ENCODE assay signal across 29 mouse cellular contexts in the genomic region with DNA sequence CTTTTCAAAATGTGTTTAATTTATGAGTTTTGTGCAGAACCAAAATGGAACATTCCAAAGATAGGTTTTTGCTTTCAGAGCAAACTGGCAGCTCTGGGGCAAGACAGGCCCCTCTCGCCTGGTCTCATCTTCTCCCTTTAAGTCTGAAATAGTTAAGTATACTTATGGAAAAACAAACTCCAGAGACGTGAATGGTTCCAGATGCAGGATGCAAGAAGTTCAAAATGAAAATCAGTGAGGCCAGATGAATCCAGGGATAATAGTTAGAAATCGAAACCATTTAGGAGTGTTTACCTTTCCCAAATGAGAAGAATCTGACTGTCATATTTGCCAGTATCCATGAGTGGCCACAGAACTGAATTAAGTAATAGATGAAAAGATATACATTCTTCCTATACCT. TPM values are rescaled to one million over a fixed set of nuclear protein-coding genes. Genes with fewer than 3 reads are reported as not detected.
DNase-seq lines count a peak whose midpoint lies in the region; ATAC-seq and TF ChIP-seq lines count a peak whose summit lies in the region.
"Had no signal": no experiment of that assay in that cellular context is flagged by ENCODE, and none has a peak within 500 bp of the region (broad histone marks: within the 10 kb centered on the region; RNA-seq: fewer than 3 reads in every experiment).

No protein-coding gene starts in this region.

- 0 out of 2 replicates have a peak overlapping the region, but pooled peaks have one; percentile 48 for H3K27ac ChIP-seq in intestine, embryonic 14.5 days (ENCODE audit: low read depth)
- H3K27ac ChIP-seq in intestine, postnatal 0 days (ENCODE audit: low read depth, low read length) = no peak overlapping the region
- H3K27ac ChIP-seq in stomach, embryonic 16.5 days (ENCODE audit: low read length) = peak overlapping the region; percentile 15; the same call in 1 of the 2 replicates
- no peak overlapping the region for H3K27ac ChIP-seq in stomach, postnatal 0 days (replicated peaks)
- peak overlapping the region; percentile 52 for H3K27ac ChIP-seq in embryonic facial prominence, embryonic 15.5 days (replicated peaks)
- H3K27ac ChIP-seq in heart, embryonic 12.5 days (ENCODE audit: poor library complexity, severe bottlenecking) = no peak overlapping the region
- H3K27ac ChIP-seq: forebrain, embryonic 12.5 days; heart, embryonic 13.5 days; hindbrain, embryonic 14.5 days; hindbrain, postnatal 0 days had no signal

- peaks cover 30% of the 10 kb centered on the region for H3K4me1 ChIP-seq in intestine, embryonic 14.5 days (replicated peaks; ENCODE audit: control insufficient read depth, insufficient read depth, low read length)
- 0 out of 2 replicates have a peak, but pooled peaks cover 3% of the 10 kb centered on the region for H3K4me1 ChIP-seq in intestine, postnatal 0 days (replicated peaks; ENCODE audit: control insufficient read depth, insufficient read depth, low read length)
- H3K4me1 ChIP-seq in stomach, embryonic 16.5 days (ENCODE audit: control insufficient read depth, insufficient read depth, low read length) = peaks cover 25% of the 10 kb centered on the region
- H3K4me1 ChIP-seq in stomach, postnatal 0 days (replicated peaks; ENCODE audit: control insufficient read depth, insufficient read depth) = peaks cover 8% of the 10 kb centered on the region; the same call in 1 of the 2 replicates
- peaks cover 14% of the 10 kb centered on the region for H3K4me1 ChIP-seq in embryonic facial prominence, embryonic 15.5 days
- H3K4me1 ChIP-seq in heart, embryonic 12.5 days (replicated peaks) = peaks cover 27% of the 10 kb centered on the region

- H3K27me3 ChIP-seq in intestine, embryonic 14.5 days (replicated peaks; ENCODE audit: control insufficient read depth, insufficient read depth, low read length) = no peaks in the 10 kb centered on the region
- H3K27me3 ChIP-seq in intestine, postnatal 0 days (replicated peaks; ENCODE audit: control insufficient read depth, insufficient read depth, low read length) = no peaks in the 10 kb centered on the region
- H3K27me3 ChIP-seq in stomach, embryonic 16.5 days (ENCODE audit: control insufficient read depth, insufficient read depth, low read length) = no peaks in the 10 kb centered on the region
- no peaks in the 10 kb centered on the region for H3K27me3 ChIP-seq in stomach, postnatal 0 days (ENCODE audit: control insufficient read depth, insufficient read depth, low read length)
- H3K27me3 ChIP-seq in embryonic facial prominence, embryonic 15.5 days = no peaks in the 10 kb centered on the region
- no peaks in the 10 kb centered on the region for H3K27me3 ChIP-seq in myocyte (ENCODE audit: control insufficient read depth, insufficient read depth, insufficient read length)
- no peaks in the 10 kb centered on the region for H3K27me3 ChIP-seq in heart, embryonic 12.5 days (replicated peaks)
- H3K27me3 ChIP-seq: CH12.LX; forebrain, embryonic 12.5 days; heart, embryonic 13.5 days; Patski had no signal

- peak overlapping the region; percentile 77; the same call in 1 of the 2 replicates for H3K4me2 ChIP-seq in intestine, embryonic 14.5 days (ENCODE audit: low read length)
- no peak overlapping the region for H3K4me2 ChIP-seq in intestine, postnatal 0 days (replicated peaks; ENCODE audit: low read depth)
- H3K4me2 ChIP-seq in stomach, embryonic 16.5 days (ENCODE audit: low read depth, low read length) = 0 out of 2 replicates have a peak overlapping the region, but pooled peaks have one; percentile 7
- no peak overlapping the region for H3K4me2 ChIP-seq in stomach, postnatal 0 days (replicated peaks; ENCODE audit: low read depth)
- H3K4me2 ChIP-seq in embryonic facial prominence, embryonic 15.5 days (replicated peaks) = peak overlapping the region; percentile 67; the same call in 1 of the 2 replicates
- H3K4me2 ChIP-seq in myocyte (ENCODE audit: low read depth) = peak overlapping the region; percentile 71
- H3K4me2 ChIP-seq in heart, embryonic 12.5 days = no peak overlapping the region
- H3K4me2 ChIP-seq: forebrain, embryonic 12.5 days; hindbrain, embryonic 14.5 days had no signal

- no peak for TF ChIP-seq POLR2A in myocyte (IDR thresholded peaks at IDR 0.05; ENCODE audit: insufficient read length, low read depth)

- DNase-seq in intestine, embryonic 14.5 days (ENCODE audit: low spot score) = no peak
- DNase-seq in stomach, postnatal 0 days (ENCODE audit: low spot score) = no peak
- DNase-seq in frontal cortex, postnatal 10 days (ENCODE audit: low spot score in 2 of 2) = no peak
- DNase-seq: adrenal gland, postnatal 10 days; B cell, adult 2 months; cerebellum, adult 11 months; cerebellum, adult 2 months; cerebellum, adult 9-11 months; cerebellum, postnatal 25 days; gastrocnemius, postnatal 25 days; heart, adult 18-20 months; heart, postnatal 14 days; heart, postnatal 4 days; kidney, adult 11 months had no signal

- TF ChIP-seq CTCF in intestine, postnatal 0 days (IDR thresholded peaks at IDR 0.05; ENCODE audit: low read depth) = no peak
- TF ChIP-seq CTCF in stomach, postnatal 0 days (IDR thresholded peaks at IDR 0.05; ENCODE audit: low read depth) = no peak

- no peaks in the 10 kb centered on the region for H3K9me3 ChIP-seq in intestine, embryonic 14.5 days (ENCODE audit: control insufficient read depth, low read length)
- H3K9me3 ChIP-seq in intestine, postnatal 0 days (ENCODE audit: control insufficient read depth) = no peaks in the 10 kb centered on the region
- H3K9me3 ChIP-seq in stomach, embryonic 16.5 days (replicated peaks; ENCODE audit: control insufficient read depth, low read length) = no peaks in the 10 kb centered on the region
- H3K9me3 ChIP-seq in stomach, postnatal 0 days (ENCODE audit: control insufficient read depth, low read length) = no peaks in the 10 kb centered on the region
- no peaks in the 10 kb centered on the region for H3K9me3 ChIP-seq in embryonic facial prominence, embryonic 15.5 days (replicated peaks)
- no peaks in the 10 kb centered on the region for H3K9me3 ChIP-seq in heart, embryonic 12.5 days (replicated peaks)
- H3K9me3 ChIP-seq: forebrain, embryonic 12.5 days; G1E; heart, embryonic 13.5 days had no signal

- no peak for ATAC-seq in intestine, embryonic 14.5 days (replicated peaks; ENCODE audit: low FRiP score, low TSS enrichment, low read depth)
- ATAC-seq in intestine, postnatal 0 days = no peak
- no peak for ATAC-seq in stomach, embryonic 16.5 days (ENCODE audit: insufficient read depth, low FRiP score)
- ATAC-seq in stomach, postnatal 0 days (ENCODE audit: low FRiP score, low TSS enrichment) = no peak
- ATAC-seq in embryonic facial prominence, embryonic 15.5 days (ENCODE audit: insufficient number of reproducible peaks, low FRiP score, low TSS enrichment, low read depth) = no peak
- ATAC-seq in heart, embryonic 12.5 days (ENCODE audit: insufficient number of reproducible peaks, low FRiP score) = no peak
- ATAC-seq: forebrain, embryonic 16.5 days; hindbrain, postnatal 0 days; inflammation-experienced regulatory T-cells, adult 6 months had no signal

- WGBS in intestine, embryonic 14.5 days = 30% methylated on average over 3 of the region's 3 CpGs
- 59% methylated on average over 3 of the region's 3 CpGs for WGBS in intestine, postnatal 0 days
- 49% methylated on average over 3 of the region's 3 CpGs for WGBS in stomach, embryonic 16.5 days
- 54% methylated on average over 3 of the region's 3 CpGs for WGBS in stomach, postnatal 0 days
- 38% methylated on average over 3 of the region's 3 CpGs for WGBS in embryonic facial prominence, embryonic 15.5 days
- 77% methylated on average over 3 of the region's 3 CpGs for WGBS in heart, embryonic 12.5 days

- H3K4me3 ChIP-seq in intestine, embryonic 14.5 days (ENCODE audit: low read depth, low read length) = no peak overlapping the region
- no peak overlapping the region for H3K4me3 ChIP-seq in intestine, postnatal 0 days (ENCODE audit: low read depth, low read length)
- H3K4me3 ChIP-seq in stomach, embryonic 16.5 days (replicated peaks; ENCODE audit: low read length) = no peak overlapping the region
- H3K4me3 ChIP-seq in stomach, postnatal 0 days (ENCODE audit: low read depth, low read length) = no peak overlapping the region
- no peak overlapping the region for H3K4me3 ChIP-seq in embryonic facial prominence, embryonic 15.5 days (replicated peaks)
- H3K4me3 ChIP-seq in myocyte = no peak overlapping the region
- H3K4me3 ChIP-seq in heart, embryonic 12.5 days = no peak overlapping the region
- H3K4me3 ChIP-seq: erythroblast, embryonic 14.5 days; forebrain, embryonic 12.5 days; heart, embryonic 13.5 days had no signal

- H3K79me2 ChIP-seq in myocyte (ENCODE audit: control insufficient read depth, insufficient read depth) = no peaks in the 10 kb centered on the region

- H3ac ChIP-seq in myocyte (ENCODE audit: control insufficient read depth, insufficient read length) = no peak overlapping the region

- H3K9ac ChIP-seq in intestine, embryonic 14.5 days (ENCODE audit: low read length) = no peak overlapping the region
- no peak overlapping the region for H3K9ac ChIP-seq in intestine, postnatal 0 days (ENCODE audit: low read depth, low read length)
- no peak overlapping the region for H3K9ac ChIP-seq in stomach, embryonic 16.5 days (ENCODE audit: low read length)
- H3K9ac ChIP-seq in stomach, postnatal 0 days (ENCODE audit: low read length) = no peak overlapping the region
- H3K9ac ChIP-seq in embryonic facial prominence, embryonic 15.5 days = no peak overlapping the region
- no peak overlapping the region for H3K9ac ChIP-seq in heart, embryonic 12.5 days
- H3K9ac ChIP-seq: forebrain, embryonic 12.5 days; heart, embryonic 13.5 days; hindbrain, embryonic 14.5 days had no signal

- H3K36me3 ChIP-seq in intestine, embryonic 14.5 days (ENCODE audit: control insufficient read depth, insufficient read depth, low read length) = no peaks in the 10 kb centered on the region
- no peaks in the 10 kb centered on the region for H3K36me3 ChIP-seq in intestine, postnatal 0 days (ENCODE audit: control insufficient read depth, insufficient read depth)
- H3K36me3 ChIP-seq in stomach, embryonic 16.5 days (ENCODE audit: control insufficient read depth, insufficient read depth, low read length) = no peaks in the 10 kb centered on the region
- H3K36me3 ChIP-seq in stomach, postnatal 0 days (ENCODE audit: control insufficient read depth, insufficient read depth, low read length) = no peaks in the 10 kb centered on the region
- no peaks in the 10 kb centered on the region for H3K36me3 ChIP-seq in embryonic facial prominence, embryonic 15.5 days
- H3K36me3 ChIP-seq in myocyte (ENCODE audit: control insufficient read depth, insufficient read depth) = no peaks in the 10 kb centered on the region
- no peaks in the 10 kb centered on the region for H3K36me3 ChIP-seq in heart, embryonic 12.5 days
- H3K36me3 ChIP-seq: forebrain, embryonic 12.5 days; G1E; heart, embryonic 13.5 days had no signal

- TF ChIP-seq EP300 in stomach, postnatal 0 days (optimal IDR thresholded peaks at IDR 0.05) = no peak

RNA-seq across cellular contexts. Expression of gene Hacd4, which starts 1.6 kb away (rescaled TPM):
- polyA plus RNA-seq in intestine, embryonic 14.5 days (2014; fragmentation: Nextera tagmentation; extraction: Ambion mirVana) = 16.7 and 19.4 TPM in 2 replicates
- polyA plus RNA-seq in intestine, postnatal 0 days (2015; fragmentation: Nextera tagmentation; extraction: Ambion mirVana) = 6.6 and 7.4 TPM in 2 replicates
- 10.6 and 12.0 TPM in 2 replicates for polyA plus RNA-seq in stomach, embryonic 16.5 days (2015; fragmentation: Nextera tagmentation; extraction: Ambion mirVana)
- 8.5 and 9.2 TPM in 2 replicates for polyA plus RNA-seq in stomach, postnatal 0 days (2015; fragmentation: Nextera tagmentation; extraction: Ambion mirVana)
- 11.8 and 12.1 TPM in 2 replicates for polyA plus RNA-seq in embryonic facial prominence, embryonic 15.5 days (2015; fragmentation: Nextera tagmentation; extraction: Ambion mirVana)
- 2.4 TPM for polyA plus RNA-seq in myocyte (2012; fragmentation: generic; extraction: Trizol)
- 8.8 and 9.0 TPM in 2 replicates for polyA plus RNA-seq in heart, embryonic 12.5 days (2016; fragmentation: Nextera tagmentation; extraction: Ambion mirVana)
- polyA plus RNA-seq: G1E had no signal

Comparison
In these comparisons a context has a peak if more than half of its experiments do, and no peak if none do; other contexts are left out.
1. H3K27ac ChIP-seq: peak in intestine, embryonic 14.5 days (single experiment), stomach, embryonic 16.5 days (single experiment) and embryonic facial prominence, embryonic 15.5 days (single experiment); none in intestine, postnatal 0 days (single experiment), stomach, postnatal 0 days (single experiment) and heart, embryonic 12.5 days (single experiment).
2. H3K4me2 ChIP-seq: peak in intestine, embryonic 14.5 days (single experiment), stomach, embryonic 16.5 days (single experiment), embryonic facial prominence, embryonic 15.5 days (single experiment) and myocyte (single experiment); none in intestine, postnatal 0 days (single experiment), stomach, postnatal 0 days (single experiment) and heart, embryonic 12.5 days (single experiment).